Mouse (Mus musculus) heart, adult 2 months (tissue): Measurements from ENCODE around the gene Dohh. TPM values are rescaled to one million over a fixed set of nuclear protein-coding genes. Genes with fewer than 3 reads are reported as not detected.

ENCODE experiments used
- DNase-seq, 2 experiments: peaks; one replicate each; pipeline ENCODE4 v3.0.0; 2021
- H3K27ac ChIP-seq: fragments of 200-600 bp; 2 replicates; pipeline ENCODE4 v1.8.1; 2022
- H3K27me3 ChIP-seq: fragments of 200-500 bp; 2 replicates; pipeline ENCODE4 v1.6.1; 2012; ENCODE audit warnings: mild to moderate bottlenecking, low read length, inconsistent platforms, mixed read lengths; ENCODE audit not compliant: control insufficient read depth, insufficient read depth
- H3K36me3 ChIP-seq: fragments of 200-500 bp; 2 replicates; pipeline ENCODE4 v1.6.1; 2012; ENCODE audit warnings: low read length, inconsistent platforms; ENCODE audit not compliant: control insufficient read depth, insufficient read depth
- H3K4me1 ChIP-seq: fragments of 200-500 bp; 2 replicates; pipeline ENCODE4 v1.6.1; 2011; ENCODE audit warnings: low read length; ENCODE audit not compliant: control insufficient read depth, insufficient read depth
- H3K4me3 ChIP-seq: fragments of 200-600 bp; 2 replicates; pipeline ENCODE4 v1.8.1; 2022
- H3K79me2 ChIP-seq: fragments of 200-500 bp; replicated peaks from 2 replicates; pipeline ENCODE4 v1.6.1; 2012; ENCODE audit warnings: mild to moderate bottlenecking, inconsistent platforms, low read length, moderate library complexity, mixed read lengths; ENCODE audit not compliant: control insufficient read depth, insufficient read depth
- H3K9ac ChIP-seq: fragments of 200-500 bp; 2 replicates; pipeline ENCODE4 v1.6.1; 2012; ENCODE audit warnings: low read depth, mild to moderate bottlenecking, control low read depth, inconsistent platforms, low read length, mixed read lengths
- CTCF ChIP-seq: fragments of 200-600 bp; IDR thresholded peaks from 2 replicates; pipeline ENCODE4 v1.8.1; 2022; ENCODE audit warnings: antibody characterized with exemption, mild to moderate bottlenecking, moderate library complexity
- EP300 ChIP-seq: fragments of 200-500 bp; IDR thresholded peaks from 2 replicates; pipeline ENCODE4 v1.6.1; 2011; ENCODE audit warnings: low read depth, low read length, control low read depth; ENCODE audit not compliant: insufficient read depth
- POLR2A ChIP-seq: fragments of 200-500 bp; IDR thresholded peaks from 2 replicates; pipeline ENCODE4 v1.6.1; 2011; ENCODE audit warnings: mild to moderate bottlenecking, low read depth, low read length, control low read depth; ENCODE audit not compliant: insufficient read depth
- WGBS: fragments of 180-500 bp; shearing (Covaris S2); methylation state at CpG from one replicate; pipeline ENCODE4 v1.1.7; 2018; 5-methylcytosine and 5-hydroxymethylcytosine counted together
- intact Hi-C: fragments of 180-260 bp; cut with DNase I; formaldehyde crosslinking; loops from one replicate; pipeline ENCODE4 v1.15.1; 2025
- polyA plus RNA-seq: library from polyadenylated mRNA; depleted of rRNA; stranded (reverse); fragments of >200 nt; gene quantifications from 2 replicates; pipeline ENCODE4 v1.2.3, GENCODE M21; 2012
- total RNA-seq, 2 experiments: library from RNA; stranded (reverse); gene quantifications; 2 replicates each; pipeline ENCODE4 v1.2.3; 2021

Dohh gene
- total and polyA plus RNA-seq, 3 experiments: 46.6 to 56.9 (median 53.8) TPM

GRCm38 (mm10) chr10:81401521-81402226 lies 17.4 kb downstream of the Dohh start:
- Histone ChIP-seq H3K4me3 (no peak overlapping the region), H3K36me3 (no peaks in the 10 kb centered on the region; the same call in none of the 2 replicates)

GRCm38 (mm10) chr10:81402227-81402765 lies 18.1 kb downstream of the Dohh start:
- DNase-seq: no peak
- Histone ChIP-seq H3K9ac (no peak overlapping the region), H3K4me3 (no peak overlapping the region), H3K4me1 (peaks cover 22% of the 10 kb centered on the region), H3K36me3 (no peaks in the 10 kb centered on the region; the same call in none of the 2 replicates), H3K79me2 (no peaks in the 10 kb centered on the region), H3K27me3 (no peaks in the 10 kb centered on the region), H3K27ac (peak overlapping the region; percentile 83)
- TF ChIP-seq POLR2A (no peak), CTCF (no peak), EP300 (no peak)
- intact Hi-C loops: no loop called here
- WGBS: 27% methylated on average over 7 of the region's 7 CpGs

More at GRCm38 (mm10) chr10:81401521-81402226, 17.4 kb downstream of the Dohh start:
- 11% methylated on average over 18 of the region's 18 CpGs for WGBS
- DNase-seq: peak; percentile 85 to 90
- TF ChIP-seq CTCF (no peak), POLR2A (0 out of 2 replicates have a peak, but pooled peaks have one; percentile 22), EP300 (no peak)
- Histone ChIP-seq H3K9ac (peak overlapping the region; percentile 20; the same call in 1 of the 2 replicates), H3K27ac (peak overlapping the region; percentile 83), H3K79me2 (no peaks in the 10 kb centered on the region), H3K27me3 (no peaks in the 10 kb centered on the region), H3K4me1 (peaks cover 21% of the 10 kb centered on the region)
- intact Hi-C loops: no loop called here

DNA sequence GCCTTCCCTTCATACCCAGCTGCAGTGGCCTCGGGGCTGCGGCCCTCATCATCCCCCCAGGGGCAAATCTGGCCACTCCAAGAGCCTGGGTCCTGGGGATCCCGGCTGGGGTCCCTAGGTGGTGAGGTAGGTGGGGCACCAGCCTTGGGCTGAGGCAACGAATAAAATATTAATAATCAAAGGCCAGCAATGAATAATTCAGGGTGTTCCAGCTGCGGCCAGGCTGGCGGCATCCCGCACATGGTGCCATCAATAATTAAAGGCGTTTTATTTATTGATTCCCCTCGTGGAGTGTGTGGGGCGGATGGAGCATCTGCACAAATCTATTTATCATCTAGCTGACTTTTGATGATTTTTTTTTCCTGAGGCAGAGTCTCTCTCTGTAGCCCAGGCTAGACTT lies 19.3 kb downstream of the Dohh start:
- Histone ChIP-seq H3K4me1 (peaks cover 30% of the 10 kb centered on the region), H3K27ac (peak overlapping the region; percentile 17), H3K36me3 (peaks cover 8% of the 10 kb centered on the region), H3K4me3 (no peak overlapping the region), H3K27me3 (no peaks in the 10 kb centered on the region), H3K79me2 (no peaks in the 10 kb centered on the region), H3K9ac (no peak overlapping the region)
- 83% methylated on average over 10 of the region's 10 CpGs for WGBS
- intact Hi-C loops: no loop called here
- DNase-seq: no peak
- TF ChIP-seq CTCF (no peak), EP300 (no peak), POLR2A (no peak)

DNA sequence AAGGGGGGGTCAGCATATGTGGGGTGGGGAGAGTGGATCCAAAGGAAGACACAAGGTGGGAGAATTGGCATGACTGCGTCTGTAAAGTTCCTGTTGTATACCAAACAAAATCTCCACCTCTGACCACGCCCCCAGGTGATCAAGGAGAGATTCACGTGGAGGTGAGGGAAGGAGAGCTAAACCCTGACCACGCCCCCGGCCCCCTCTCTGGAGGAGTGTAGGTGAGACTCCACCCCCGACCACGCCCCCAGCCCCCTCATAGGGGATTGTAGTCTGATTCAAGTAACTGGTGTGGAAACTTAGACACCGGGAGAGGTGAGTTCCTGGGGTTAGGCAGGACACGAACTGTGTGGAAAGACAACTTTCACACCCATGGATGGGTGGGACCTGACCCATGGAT lies 19.9 kb downstream of the Dohh start:
- Histone ChIP-seq H3K79me2 (no peaks in the 10 kb centered on the region), H3K36me3 (peaks cover 9% of the 10 kb centered on the region), H3K4me3 (no peak overlapping the region), H3K27ac (peak overlapping the region; percentile 68; the same call in 1 of the 2 replicates), H3K4me1 (peaks cover 33% of the 10 kb centered on the region), H3K9ac (no peak overlapping the region), H3K27me3 (no peaks in the 10 kb centered on the region)
- WGBS: 51% methylated on average over 9 of the region's 9 CpGs
- intact Hi-C loops: loop anchor here (2.0 kb wide), 1 partner anchor 13 kb away; no protein-coding TSS in a partner anchor
- DNase-seq: no peak
- TF ChIP-seq EP300: no peak
- no peak for TF ChIP-seq CTCF
- no peak for TF ChIP-seq POLR2A

DNA sequence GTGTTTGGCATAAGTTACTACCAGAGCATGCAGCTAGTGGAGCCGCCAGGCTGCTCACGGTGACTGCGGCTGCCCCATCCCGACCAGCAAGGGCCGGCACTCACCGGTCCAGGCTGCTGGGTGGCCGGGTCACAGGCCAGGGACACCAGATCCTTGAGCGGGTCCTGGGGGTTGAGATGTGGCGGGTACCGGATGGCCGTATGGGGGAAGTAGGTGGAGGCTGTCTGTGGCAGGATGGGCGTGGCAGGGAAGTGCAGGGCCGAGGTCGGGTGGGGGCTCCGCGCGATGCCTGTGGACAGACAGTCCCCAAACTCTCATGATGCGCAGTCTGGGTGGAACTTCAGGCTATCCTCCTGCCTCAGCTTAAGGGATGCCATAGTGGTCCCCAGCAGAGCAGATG lies 20.5 kb downstream of the Dohh start:
- Histone ChIP-seq H3K27me3 (no peaks in the 10 kb centered on the region), H3K9ac (peak overlapping the region; percentile 10; the same call in 1 of the 2 replicates), H3K27ac (peak overlapping the region; percentile 68), H3K79me2 (no peaks in the 10 kb centered on the region), H3K4me1 (peaks cover 36% of the 10 kb centered on the region), H3K36me3 (peaks cover 11% of the 10 kb centered on the region), H3K4me3 (no peak overlapping the region)
- 42% methylated on average over 18 of the region's 18 CpGs for WGBS
- DNase-seq: peak in 1 of 2 experiments; percentile 71
- no peak for TF ChIP-seq POLR2A
- 0 out of 2 replicates have a peak, but pooled peaks have one; percentile 20 for TF ChIP-seq EP300
- intact Hi-C loops: loop anchor here (2.0 to 5.0 kb wide), 2 partner anchors 14 to 38 kb away; no protein-coding TSS in a partner anchor

DNA sequence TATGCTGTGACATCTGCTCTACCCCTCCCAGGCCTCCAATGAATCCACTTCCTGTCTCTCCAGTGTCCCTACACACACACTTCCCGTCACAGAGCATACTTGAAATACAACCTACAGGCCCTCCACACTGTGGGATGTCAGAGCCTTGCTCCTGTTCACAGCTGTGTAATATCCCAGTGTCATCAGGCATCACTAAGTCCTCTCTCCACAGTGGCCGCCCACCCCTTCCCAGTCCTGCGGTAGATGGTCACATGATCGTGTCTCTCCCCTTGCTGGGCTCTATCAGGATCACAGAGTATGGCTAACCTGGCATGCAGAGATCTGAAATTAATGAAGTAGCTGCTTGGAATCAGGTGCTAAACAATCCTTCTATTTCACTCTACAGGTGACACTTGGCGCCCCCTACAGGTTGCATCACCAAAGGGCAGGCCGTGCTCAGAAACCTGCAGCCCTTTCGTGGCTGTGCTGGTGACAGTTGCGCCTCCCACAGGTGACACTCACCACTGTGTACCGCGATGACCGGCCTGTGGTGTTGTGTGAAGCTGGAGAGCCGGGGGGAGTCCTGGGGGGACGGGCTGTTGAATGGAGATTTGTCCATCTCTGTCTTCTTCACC lies 21.5 kb downstream of the Dohh start:
- H3K9ac ChIP-seq: no peak overlapping the region
- TF ChIP-seq EP300 (0 out of 2 replicates have a peak, but pooled peaks have one; percentile 33), POLR2A (no peak), CTCF (peak; percentile 88)
- WGBS: 53% methylated on average over 13 of the region's 13 CpGs
- peak; percentile 64 to 73 for DNase-seq
- H3K4me3 ChIP-seq: no peak overlapping the region
- no peaks in the 10 kb centered on the region for H3K79me2 ChIP-seq
- intact Hi-C loops: loop anchor here (2.0 to 5.0 kb wide), 2 partner anchors 15 to 37 kb away; no protein-coding TSS in a partner anchor
- peaks cover 45% of the 10 kb centered on the region for H3K4me1 ChIP-seq
- no peaks in the 10 kb centered on the region for H3K27me3 ChIP-seq
- peak overlapping the region; percentile 91 for H3K27ac ChIP-seq
- peaks cover 11% of the 10 kb centered on the region for H3K36me3 ChIP-seq
